Mouse (Mus musculus): ENCODE data around the gene Uqcrc1.
A peak's percentile ranks its signal among the peaks of the same experiment; 100 is the strongest.

The Uqcrc1 gene

DNA sequence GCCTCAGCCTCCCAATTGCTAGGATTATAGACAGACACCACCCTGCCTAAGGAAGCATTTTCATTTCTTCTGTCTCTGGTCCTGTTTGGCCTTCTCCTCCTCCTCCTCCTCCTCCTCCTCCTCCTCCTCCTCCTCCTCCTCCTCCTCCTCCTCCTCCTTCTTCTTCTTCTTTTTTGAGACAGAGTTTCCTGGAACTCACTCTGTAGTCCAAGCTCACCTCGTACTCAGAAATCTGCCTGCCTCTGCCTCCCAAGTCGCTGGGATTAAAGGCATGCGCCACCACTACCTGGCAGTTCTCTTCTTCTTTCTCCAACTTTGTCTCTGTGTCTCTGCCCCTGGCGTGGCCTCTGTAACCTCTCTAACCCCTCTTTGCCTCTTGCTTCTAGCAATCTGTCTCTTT, 49.3 kb downstream of the Uqcrc1 start, which contains the start of gene Ucn2:
Ucn2 (plus strand) TSS at position 301 of the 400 bp plus-strand sequence.
- no peak for DNase-seq (ENCODE audit: low read depth, low spot score)

GRCm38 (mm10) chr9:108987704-108988350, 51.4 kb downstream of the Uqcrc1 start:
- DNase-seq (ENCODE audit: low read depth, low spot score): peak; percentile 58

DNA sequence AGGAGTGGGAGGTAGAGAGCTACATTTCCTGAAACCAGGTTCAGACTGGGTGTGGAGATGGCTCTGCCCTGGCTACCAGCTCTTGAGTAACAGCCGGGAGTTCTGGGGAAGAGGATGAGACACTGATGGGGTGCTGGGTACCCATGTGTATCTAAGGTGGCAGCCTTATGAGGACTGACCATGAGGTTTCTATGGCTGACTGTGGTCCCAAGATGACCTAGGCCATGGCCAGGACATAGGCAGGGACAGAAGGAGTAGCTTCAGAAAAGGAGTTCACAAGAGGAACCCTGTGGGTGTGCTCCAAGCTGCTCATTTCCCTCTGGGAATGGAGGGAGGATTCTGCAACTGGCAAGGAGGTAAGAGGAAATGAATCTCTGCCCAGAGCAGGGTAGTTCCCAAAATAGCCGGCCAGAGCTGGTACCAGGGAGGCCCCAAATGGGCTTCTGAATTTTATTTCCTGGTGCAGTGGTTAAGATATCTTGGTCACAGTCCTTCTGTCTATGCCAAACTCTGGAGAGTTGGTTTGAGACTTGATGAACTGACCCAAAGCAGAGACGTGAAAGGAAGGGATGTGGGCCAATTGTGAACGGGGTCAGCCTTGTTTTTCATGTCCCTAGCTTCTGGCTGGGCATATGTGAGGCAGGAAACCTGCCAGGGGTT, 53.5 kb downstream of the Uqcrc1 start:
- no peak for DNase-seq (ENCODE audit: low read depth, low spot score)

DNA sequence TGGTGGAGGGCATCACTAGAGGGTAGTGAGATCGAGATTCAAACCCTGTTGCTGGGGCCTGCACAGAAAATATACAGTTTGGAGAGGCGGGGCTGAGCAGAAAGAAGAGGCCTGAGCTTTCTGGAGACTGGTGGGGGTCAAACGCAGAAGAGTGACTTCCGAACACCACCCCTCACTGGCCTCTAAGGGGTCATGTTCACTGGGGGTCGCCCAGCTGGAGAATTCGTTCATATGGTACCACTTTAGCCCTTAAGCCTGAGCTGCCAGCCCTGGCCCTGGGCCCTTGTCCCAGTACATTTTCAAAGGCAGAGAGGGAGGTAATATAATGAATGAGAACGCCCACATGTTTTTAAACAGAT, 54.0 kb downstream of the Uqcrc1 start:
- DNase-seq (ENCODE audit: low read depth, low spot score): no peak

GRCm38 (mm10) chr9:108991428-108992084, 55.1 kb downstream of the Uqcrc1 start, which contains the start of gene Pfkfb4:
TSS of gene Pfkfb4 (plus strand) at chr9:108991778.
- peak; percentile 100 for DNase-seq (ENCODE audit: low read depth, low spot score)

DNA sequence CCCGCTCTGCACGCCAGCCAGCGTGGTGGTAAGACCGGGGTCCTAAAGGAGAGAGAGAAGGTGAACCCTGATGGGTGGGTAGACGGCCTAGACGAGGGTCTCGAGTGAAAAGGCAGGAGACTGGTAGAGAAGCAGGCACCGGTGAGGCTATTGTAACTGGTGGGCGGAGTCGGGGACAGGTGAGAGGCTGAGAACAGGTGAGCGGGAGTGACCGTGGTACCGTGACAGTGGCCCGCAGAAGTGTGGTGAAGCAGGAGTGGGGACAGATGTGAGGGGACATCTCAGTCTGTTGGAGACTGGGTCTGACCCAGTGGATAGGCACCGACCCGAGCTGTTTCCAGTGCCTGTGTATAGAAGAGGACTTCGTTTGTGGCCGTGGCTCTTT, 55.6 kb downstream of the Uqcrc1 start:
- DNase-seq (ENCODE audit: low read depth, low spot score): no peak

DNA sequence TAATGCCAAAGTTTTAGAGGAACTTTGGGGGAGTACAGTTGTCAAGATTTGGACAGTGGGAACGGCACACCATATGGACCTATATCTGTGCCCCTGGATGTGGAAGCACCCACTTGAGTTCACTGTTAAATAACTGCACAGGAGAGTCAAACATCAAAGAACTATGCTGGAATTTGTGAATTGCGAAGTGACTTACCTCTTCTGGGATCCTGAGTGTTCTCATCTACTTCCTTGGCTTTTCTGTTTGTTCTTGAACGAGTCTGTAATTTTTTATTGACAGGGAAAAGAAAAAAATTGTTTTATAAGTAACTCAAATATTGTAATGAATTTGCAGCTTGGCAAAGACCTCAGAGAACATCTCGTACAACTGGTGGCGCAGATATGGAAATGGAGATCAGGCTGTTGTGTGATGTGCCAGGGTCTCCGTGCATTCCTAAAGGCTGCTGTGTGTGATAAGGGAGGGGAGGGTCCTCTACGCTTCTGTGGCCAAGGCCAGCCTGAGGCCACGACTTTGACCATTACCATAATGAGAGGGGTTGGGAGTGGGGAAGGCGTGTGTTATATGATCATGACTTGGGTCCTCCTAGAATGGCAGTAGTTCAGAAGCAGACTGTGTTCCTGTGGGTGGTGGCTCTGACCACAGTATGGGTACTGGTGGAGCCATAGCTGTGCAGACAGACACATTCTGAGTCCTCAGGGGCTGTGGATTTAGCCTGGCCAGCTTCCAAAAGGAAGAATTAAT, 56.4 kb downstream of the Uqcrc1 start:
- no peak for DNase-seq (ENCODE audit: low read depth, low spot score)

- DNase-seq (ENCODE audit: low read depth, low spot score): no peak
Observed at GRCm38 (mm10) chr9:108996411-108996810, 60.0 kb downstream of the Uqcrc1 start.

DNA sequence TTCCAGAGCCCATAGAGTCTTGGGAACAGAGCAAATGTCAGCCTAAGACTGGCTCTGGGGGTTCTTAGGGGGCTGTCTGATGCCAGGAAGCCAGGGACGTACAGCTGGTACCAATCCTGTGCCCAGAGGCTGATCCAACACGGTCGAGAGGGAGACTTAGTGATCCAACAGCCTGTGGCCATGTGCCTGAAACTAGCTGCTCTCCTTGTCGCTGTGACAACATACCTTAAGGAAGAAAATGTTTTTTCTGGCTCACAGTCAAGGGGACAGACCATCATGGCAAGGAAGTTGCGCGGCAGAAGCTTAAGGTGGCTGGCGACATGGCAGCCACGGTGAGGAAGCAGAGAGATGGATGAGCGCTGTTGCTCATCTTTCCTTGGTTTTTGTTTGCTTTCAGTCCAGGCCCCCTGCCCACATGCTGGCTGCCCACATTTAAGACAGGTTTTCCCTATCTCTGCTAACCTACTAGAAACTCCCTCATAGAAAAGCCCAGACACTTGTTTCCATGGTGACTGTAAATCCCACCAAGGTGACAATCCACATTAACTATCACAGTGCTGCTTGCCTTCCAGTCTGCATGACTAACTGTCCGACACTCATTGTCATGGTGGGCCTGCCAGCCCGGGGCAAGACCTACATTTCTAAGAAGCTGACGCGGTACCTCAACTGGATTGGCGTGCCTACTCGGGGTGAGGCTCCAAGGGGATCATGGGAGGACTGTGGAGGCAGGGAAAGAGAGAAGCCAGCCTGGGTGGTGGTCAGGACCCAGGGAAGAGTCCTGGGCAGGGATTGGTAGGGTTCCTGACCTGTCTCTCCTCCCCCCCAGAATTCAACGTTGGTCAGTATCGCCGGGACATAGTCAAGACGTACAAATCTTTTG, 62.1 kb downstream of the Uqcrc1 start:
- peak; percentile 35 for DNase-seq (ENCODE audit: low read depth, low spot score)

GRCm38 (mm10) chr9:108999167-108999526, 62.7 kb downstream of the Uqcrc1 start:
- no peak for DNase-seq (ENCODE audit: low read depth, low spot score)

Data from R1 (cell line).